Mouse (Mus musculus): Measurements from ENCODE around the gene Pi4kb. TPM values are rescaled to one million over a fixed set of nuclear protein-coding genes. Genes with fewer than 3 reads are reported as not detected.
"Not testable (repeated sequence)": the region's sequence is repeated elsewhere in the genome, so short reads cannot be mapped to it uniquely, and the experiment has no call there.

Gene Pi4kb
- polyA plus RNA-seq, 1 experiment from 2014 or later = 25.0 TPM

DNA sequence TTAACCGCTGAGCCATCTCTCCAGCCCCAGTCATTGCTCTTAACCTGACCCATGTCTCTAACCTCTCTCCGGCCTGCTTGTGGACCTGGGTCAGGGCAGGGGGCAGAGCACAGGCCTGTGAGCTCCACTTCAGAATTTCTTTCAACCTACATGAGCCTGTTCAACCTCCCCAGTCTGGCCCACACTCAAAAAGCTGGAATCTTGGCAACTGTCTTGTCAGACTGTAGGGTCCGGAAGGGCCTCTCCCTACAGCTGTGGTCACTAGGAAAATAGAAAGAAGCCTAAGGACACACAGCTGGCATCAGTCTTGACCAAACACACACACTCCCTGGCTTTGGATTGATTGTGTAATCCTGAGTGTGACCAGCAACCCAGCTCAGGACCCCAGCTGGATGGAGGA, 39.2 kb upstream of the Pi4kb start:
- H3K4me3 ChIP-seq (ENCODE audit: low read length); H3K27me3 ChIP-seq (ENCODE audit: insufficient read depth, low read length); ATAC-seq (ENCODE audit: low FRiP score, low TSS enrichment); H3K9ac ChIP-seq (replicated peaks; ENCODE audit: low read length); H3K4me2 ChIP-seq (replicated peaks; ENCODE audit: low read depth, low read length); H3K9me3 ChIP-seq (ENCODE audit: low read length); H3K36me3 ChIP-seq (ENCODE audit: insufficient read depth, low read length); H3K27ac ChIP-seq (ENCODE audit: low read length): not testable (repeated sequence)
- peaks cover 11% of the 10 kb centered on the region for H3K4me1 ChIP-seq (ENCODE audit: insufficient read depth, low read length)
- WGBS = 73% methylated on average over 3 of the region's 3 CpGs

DNA sequence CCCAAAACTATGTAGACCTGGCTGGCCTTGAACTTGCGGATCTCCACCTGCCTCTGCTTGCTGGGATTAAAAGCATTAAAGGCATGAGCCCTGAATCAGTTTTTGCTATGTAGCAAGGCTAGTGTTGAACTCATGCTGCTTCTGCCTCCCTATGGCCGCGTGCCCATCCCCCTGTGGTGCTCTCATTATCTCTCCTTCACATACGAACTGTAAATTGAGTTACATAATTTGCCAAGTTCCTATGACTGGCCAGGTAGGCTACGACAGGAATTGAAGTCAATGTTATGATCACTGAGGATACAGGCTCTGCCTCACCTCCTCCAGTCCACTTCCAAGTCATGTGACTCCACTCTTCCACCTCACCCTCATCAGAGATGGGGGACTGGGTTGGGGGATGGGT, 38.4 kb upstream of the Pi4kb start:
- not testable (repeated sequence) for H3K27ac ChIP-seq (ENCODE audit: low read length); H3K9me3 ChIP-seq (ENCODE audit: low read length); H3K4me3 ChIP-seq (ENCODE audit: low read length); H3K36me3 ChIP-seq (ENCODE audit: insufficient read depth, low read length); H3K9ac ChIP-seq (replicated peaks; ENCODE audit: low read length); H3K4me2 ChIP-seq (replicated peaks; ENCODE audit: low read depth, low read length); H3K27me3 ChIP-seq (ENCODE audit: insufficient read depth, low read length); H3K4me1 ChIP-seq (ENCODE audit: insufficient read depth, low read length); ATAC-seq (ENCODE audit: low FRiP score, low TSS enrichment)
- WGBS = 92% methylated on average over 5 of the region's 5 CpGs

DNA sequence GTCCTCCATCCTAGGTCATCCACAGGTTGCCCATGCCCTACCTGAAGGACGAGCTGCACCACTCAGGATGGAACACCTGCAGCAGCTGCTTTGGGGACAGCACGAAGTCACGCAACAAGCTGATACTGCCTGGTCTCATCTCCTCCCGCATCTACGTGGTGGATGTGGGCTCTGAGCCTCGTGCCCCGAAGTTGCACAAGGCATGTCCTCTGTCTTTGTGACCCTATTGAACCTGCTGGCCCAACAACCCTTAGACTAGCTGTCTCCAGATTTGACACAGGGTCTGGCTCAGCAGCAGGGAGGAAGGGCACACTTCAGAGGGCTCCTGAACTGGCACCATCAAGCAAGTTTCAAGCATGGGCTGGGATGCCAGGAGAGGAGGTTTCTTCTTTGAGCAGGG, 37.3 kb upstream of the Pi4kb start:
- H3K4me3 ChIP-seq (ENCODE audit: low read length); H3K4me2 ChIP-seq (replicated peaks; ENCODE audit: low read depth, low read length); H3K36me3 ChIP-seq (ENCODE audit: insufficient read depth, low read length); ATAC-seq (ENCODE audit: low FRiP score, low TSS enrichment); H3K27ac ChIP-seq (ENCODE audit: low read length); H3K9ac ChIP-seq (replicated peaks; ENCODE audit: low read length); H3K9me3 ChIP-seq (ENCODE audit: low read length); H3K27me3 ChIP-seq (ENCODE audit: insufficient read depth, low read length); H3K4me1 ChIP-seq (ENCODE audit: insufficient read depth, low read length): not testable (repeated sequence)
- WGBS = 92% methylated on average over 6 of the region's 7 CpGs

DNA sequence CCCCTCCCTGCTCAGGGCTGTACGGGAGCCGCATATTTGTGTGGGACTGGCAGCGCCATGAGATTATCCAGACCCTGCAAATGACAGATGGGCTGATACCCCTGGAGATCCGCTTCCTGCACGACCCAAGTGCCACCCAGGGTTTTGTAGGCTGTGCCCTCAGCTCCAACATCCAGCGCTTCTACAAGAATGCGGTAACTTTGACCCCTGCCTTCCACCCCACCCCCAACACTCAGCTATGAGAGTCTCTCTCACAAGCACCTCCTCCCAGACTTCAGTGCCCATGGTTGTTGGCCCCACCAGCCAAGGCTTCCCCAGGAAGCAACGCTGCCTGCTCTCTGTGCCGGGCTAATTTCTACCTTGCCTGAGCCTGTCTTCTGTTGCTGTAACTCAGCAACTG, 34.5 kb upstream of the Pi4kb start:
- H3K27ac ChIP-seq (ENCODE audit: low read length); H3K4me1 ChIP-seq (ENCODE audit: insufficient read depth, low read length); H3K4me3 ChIP-seq (ENCODE audit: low read length); H3K36me3 ChIP-seq (ENCODE audit: insufficient read depth, low read length); ATAC-seq (ENCODE audit: low FRiP score, low TSS enrichment); H3K9me3 ChIP-seq (ENCODE audit: low read length); H3K4me2 ChIP-seq (replicated peaks; ENCODE audit: low read depth, low read length); H3K9ac ChIP-seq (replicated peaks; ENCODE audit: low read length); H3K27me3 ChIP-seq (ENCODE audit: insufficient read depth, low read length): not testable (repeated sequence)
- WGBS = 74% methylated on average over 9 of the region's 9 CpGs

DNA sequence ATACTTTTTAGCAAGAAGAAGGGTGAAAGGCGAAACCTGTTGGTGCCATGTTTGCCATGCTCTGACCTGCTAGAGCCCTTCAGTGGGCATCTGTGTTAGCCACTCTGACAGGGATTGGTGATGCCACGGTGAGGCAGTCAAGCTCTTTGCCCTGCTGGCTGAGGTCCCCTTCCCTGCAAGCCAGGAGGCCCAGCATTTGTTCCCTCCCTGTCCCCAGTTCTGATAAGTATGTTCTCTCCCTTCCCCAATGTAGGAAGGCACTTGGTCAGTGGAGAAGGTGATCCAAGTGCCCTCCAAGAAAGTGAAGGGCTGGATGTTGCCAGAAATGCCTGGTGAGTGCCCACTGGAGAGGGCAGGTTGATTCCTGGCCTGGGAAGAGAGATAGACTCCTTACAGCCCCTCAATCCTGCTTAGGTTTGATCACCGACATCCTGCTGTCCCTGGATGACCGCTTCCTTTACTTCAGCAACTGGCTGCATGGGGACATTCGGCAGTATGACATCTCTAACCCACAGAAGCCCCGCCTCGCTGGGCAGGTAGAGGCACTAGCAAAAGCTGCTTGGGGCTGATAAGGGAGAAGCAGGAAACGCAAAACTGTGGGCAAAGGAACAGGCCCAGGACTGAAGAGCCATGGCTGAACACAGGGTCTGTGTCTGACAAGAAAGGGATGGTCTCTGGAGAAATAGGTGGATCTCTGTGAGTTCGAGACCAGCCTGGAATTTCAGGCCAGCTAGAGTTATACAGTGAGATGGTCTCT, 32.1 kb upstream of the Pi4kb start:
- not testable (repeated sequence) for H3K4me3 ChIP-seq (ENCODE audit: low read length); H3K27ac ChIP-seq (ENCODE audit: low read length); ATAC-seq (ENCODE audit: low FRiP score, low TSS enrichment); H3K36me3 ChIP-seq (ENCODE audit: insufficient read depth, low read length); H3K9ac ChIP-seq (replicated peaks; ENCODE audit: low read length); H3K4me2 ChIP-seq (replicated peaks; ENCODE audit: low read depth, low read length); H3K4me1 ChIP-seq (ENCODE audit: insufficient read depth, low read length); H3K9me3 ChIP-seq (ENCODE audit: low read length); H3K27me3 ChIP-seq (ENCODE audit: insufficient read depth, low read length)
- 74% methylated on average over 8 of the region's 9 CpGs for WGBS

DNA sequence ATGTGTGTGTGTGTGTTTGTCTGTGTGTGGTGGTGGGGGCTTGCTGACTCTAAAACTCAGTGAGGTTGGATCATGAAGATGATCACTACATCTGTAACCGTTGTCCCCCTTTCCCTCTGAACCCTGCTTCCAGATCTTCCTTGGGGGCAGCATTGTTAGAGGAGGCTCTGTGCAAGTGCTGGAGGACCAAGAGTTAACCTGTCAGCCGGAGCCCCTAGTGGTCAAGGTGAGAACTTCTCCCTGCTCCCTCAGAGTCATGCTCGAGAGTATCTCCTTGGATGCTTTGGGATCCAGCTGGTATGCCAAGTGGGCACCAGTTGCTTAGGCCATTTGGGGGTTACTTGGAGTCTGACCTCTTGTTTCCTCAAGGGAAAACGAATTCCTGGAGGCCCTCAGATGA, 30.8 kb upstream of the Pi4kb start:
- not testable (repeated sequence) for ATAC-seq (ENCODE audit: low FRiP score, low TSS enrichment); H3K4me1 ChIP-seq (ENCODE audit: insufficient read depth, low read length); H3K9ac ChIP-seq (replicated peaks; ENCODE audit: low read length); H3K9me3 ChIP-seq (ENCODE audit: low read length); H3K27me3 ChIP-seq (ENCODE audit: insufficient read depth, low read length); H3K4me3 ChIP-seq (ENCODE audit: low read length); H3K4me2 ChIP-seq (replicated peaks; ENCODE audit: low read depth, low read length); H3K36me3 ChIP-seq (ENCODE audit: insufficient read depth, low read length); H3K27ac ChIP-seq (ENCODE audit: low read length)
- WGBS = 38% methylated on average over 3 of the region's 4 CpGs

DNA sequence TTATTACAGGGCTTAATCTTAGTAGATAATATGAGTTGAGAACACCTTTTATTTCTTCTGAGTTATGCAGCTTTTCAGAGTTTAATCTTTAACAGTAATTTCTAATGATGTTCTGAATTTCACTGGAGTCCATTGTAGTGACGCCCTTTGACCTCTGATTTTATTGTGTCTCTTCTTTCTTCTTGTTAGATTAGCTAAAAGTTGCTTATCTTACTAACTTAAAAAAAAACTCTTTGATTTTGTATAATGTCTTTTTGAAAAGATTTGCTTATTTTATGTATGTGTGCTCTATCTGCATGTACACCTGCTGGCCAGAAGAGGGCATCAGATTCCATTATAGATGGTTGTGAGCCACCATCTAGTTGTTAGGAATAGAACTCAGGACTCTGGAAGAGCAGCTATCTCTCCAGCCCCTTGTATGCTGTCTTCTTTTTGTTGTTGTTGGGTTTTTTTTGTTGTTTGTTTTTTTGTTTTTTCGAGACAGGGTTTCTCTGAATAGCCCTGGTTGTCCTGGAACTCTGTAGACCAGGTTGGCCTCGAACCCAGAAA, 26.4 kb upstream of the Pi4kb start:
- no peak overlapping the region for H3K4me3 ChIP-seq (ENCODE audit: low read length)
- no peak for ATAC-seq (ENCODE audit: low FRiP score, low TSS enrichment)
- no peaks in the 10 kb centered on the region for H3K27me3 ChIP-seq (ENCODE audit: insufficient read depth, low read length)
- no peak overlapping the region for H3K4me2 ChIP-seq (replicated peaks; ENCODE audit: low read depth, low read length)
- no peak overlapping the region for H3K27ac ChIP-seq (ENCODE audit: low read length)
- no peaks in the 10 kb centered on the region for H3K36me3 ChIP-seq (ENCODE audit: insufficient read depth, low read length)
- 78% methylated on average over 3 of the region's 3 CpGs for WGBS
- peaks cover 10% of the 10 kb centered on the region for H3K4me1 ChIP-seq (ENCODE audit: insufficient read depth, low read length)
- no peaks in the 10 kb centered on the region for H3K9me3 ChIP-seq (ENCODE audit: low read length)
- no peak overlapping the region for H3K9ac ChIP-seq (replicated peaks; ENCODE audit: low read length)

DNA sequence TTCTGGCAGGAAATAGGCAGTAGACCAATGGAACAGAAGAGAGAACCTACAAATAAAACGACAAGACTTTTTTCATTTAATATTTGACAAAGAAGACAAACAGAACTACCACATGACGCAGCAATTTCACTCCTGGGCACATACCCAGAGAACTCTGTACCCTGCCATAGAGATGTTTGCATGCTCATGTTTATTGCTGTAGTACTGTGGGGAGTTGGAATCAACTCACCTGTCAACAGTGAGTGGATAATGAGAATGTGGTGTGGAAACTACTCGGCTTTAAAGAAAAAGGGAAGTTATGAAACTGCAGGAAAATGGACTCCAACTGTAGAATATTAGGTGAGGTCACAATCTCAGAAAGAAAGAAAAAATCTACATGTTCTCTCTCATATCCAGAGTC, 24.9 kb upstream of the Pi4kb start:
- H3K9ac ChIP-seq (replicated peaks; ENCODE audit: low read length) = no peak overlapping the region

DNA sequence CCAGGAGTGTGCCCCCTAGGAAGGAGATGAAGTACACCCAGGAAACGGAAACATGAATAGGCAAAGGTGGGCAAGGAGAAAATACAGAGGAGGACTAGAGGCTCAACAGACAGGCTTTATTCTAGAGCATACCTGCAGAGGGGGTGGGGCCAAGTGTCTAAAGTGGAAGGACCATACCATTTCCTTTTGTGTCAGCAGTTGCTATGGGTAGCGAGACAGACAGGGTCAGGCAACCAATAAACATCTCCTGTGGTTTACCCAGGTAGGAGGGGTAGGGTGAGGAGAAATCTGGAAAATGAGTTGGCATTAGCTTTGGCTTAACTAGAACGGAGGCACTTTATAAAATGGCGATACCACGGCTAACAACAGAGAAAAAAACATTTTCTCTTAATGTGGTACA, 21.7 kb upstream of the Pi4kb start:
- peaks cover 23% of the 10 kb centered on the region for H3K4me1 ChIP-seq (ENCODE audit: insufficient read depth, low read length)
- peak overlapping the region; percentile 67 for H3K4me2 ChIP-seq (replicated peaks; ENCODE audit: low read depth, low read length)
- H3K27me3 ChIP-seq (ENCODE audit: insufficient read depth, low read length) = no peaks in the 10 kb centered on the region
- 65% methylated on average over 5 of the region's 5 CpGs for WGBS
- peak; percentile 52; the same call in 1 of the 2 replicates for ATAC-seq (ENCODE audit: low FRiP score, low TSS enrichment)
- peak overlapping the region; percentile 31; the same call in 1 of the 2 replicates for H3K9ac ChIP-seq (replicated peaks; ENCODE audit: low read length)
- H3K9me3 ChIP-seq (ENCODE audit: low read length) = no peaks in the 10 kb centered on the region
- H3K4me3 ChIP-seq (ENCODE audit: low read length) = peak overlapping the region; percentile 93
- H3K36me3 ChIP-seq (ENCODE audit: insufficient read depth, low read length) = peaks cover 24% of the 10 kb centered on the region
- peak overlapping the region; percentile 95; the same call in 1 of the 2 replicates for H3K27ac ChIP-seq (ENCODE audit: low read length)

More for the DNA sequence above, 24.9 kb upstream of the Pi4kb start:
- H3K4me1 ChIP-seq (ENCODE audit: insufficient read depth, low read length) = peaks cover 14% of the 10 kb centered on the region
- H3K27me3 ChIP-seq (ENCODE audit: insufficient read depth, low read length) = no peaks in the 10 kb centered on the region
- H3K4me2 ChIP-seq (replicated peaks; ENCODE audit: low read depth, low read length) = no peak overlapping the region
- no peaks in the 10 kb centered on the region for H3K36me3 ChIP-seq (ENCODE audit: insufficient read depth, low read length)
- no peak overlapping the region for H3K27ac ChIP-seq (ENCODE audit: low read length)
- H3K9me3 ChIP-seq (ENCODE audit: low read length) = no peaks in the 10 kb centered on the region
- no peak overlapping the region for H3K4me3 ChIP-seq (ENCODE audit: low read length)
- ATAC-seq (ENCODE audit: low FRiP score, low TSS enrichment) = no peak
- WGBS = 80% methylated on average over 3 of the region's 3 CpGs

DNA sequence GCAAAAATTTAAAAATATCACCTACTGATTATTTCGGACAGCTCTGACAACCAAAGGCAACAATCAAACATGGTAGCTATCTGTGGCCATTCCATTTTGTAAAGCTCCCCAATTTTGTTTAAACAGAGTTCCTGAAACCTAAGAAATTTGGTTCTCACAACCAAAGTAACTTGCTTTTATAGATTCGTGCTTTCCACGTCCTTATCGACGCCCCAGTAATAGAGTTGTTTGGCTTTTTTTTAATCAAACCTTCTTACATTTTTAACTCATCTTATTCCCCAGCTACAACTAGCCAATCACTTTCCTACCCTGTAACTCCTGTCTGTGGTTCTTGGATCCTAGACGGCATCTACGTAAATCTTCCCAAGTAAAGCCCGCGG, 21.2 kb upstream of the Pi4kb start:
- WGBS = 10% methylated on average over 9 of the region's 9 CpGs
- no peak for ATAC-seq (ENCODE audit: low FRiP score, low TSS enrichment)

More for the DNA sequence above, 21.2 kb upstream of the Pi4kb start:
- Histone ChIP-seq H3K4me1 (ENCODE audit: insufficient read depth, low read length) (peaks cover 23% of the 10 kb centered on the region), H3K27ac (ENCODE audit: low read length) (peak overlapping the region; percentile 95), H3K27me3 (ENCODE audit: insufficient read depth, low read length) (no peaks in the 10 kb centered on the region), H3K36me3 (ENCODE audit: insufficient read depth, low read length) (peaks cover 30% of the 10 kb centered on the region), H3K9me3 (ENCODE audit: low read length) (no peaks in the 10 kb centered on the region), H3K4me2 (replicated peaks; ENCODE audit: low read depth, low read length) (peak overlapping the region; percentile 67), H3K9ac (replicated peaks; ENCODE audit: low read length) (peak overlapping the region; percentile 94), H3K4me3 (ENCODE audit: low read length) (peak overlapping the region; percentile 93)
